Mouse (Mus musculus) heart, embryonic 14.5 days (tissue): ENCODE results near the gene Ebf1. TPM values are rescaled to one million over a fixed set of nuclear protein-coding genes. Genes with fewer than 3 reads are reported as not detected.

ENCODE experiments used
- ATAC-seq: fragments of 200-750 bp; cut with Nextera tagmentation; 2 replicates; pipeline ENCODE4 v1.8.0; 2017; ENCODE audit warnings: low read depth, moderate TSS enrichment; ENCODE audit not compliant: insufficient number of reproducible peaks, insufficient read depth, low FRiP score
- H3K27ac ChIP-seq, 2 experiments: fragments of 200-500 bp in 1 of 2; fragments of 300-500 bp in 1 of 2; sonication (generic) in 1 of 2; replicated peaks in 1 of 2; 2 replicates each; pipeline ENCODE4 v1.5.1; 2012 to 2014; ENCODE audit warnings: low read depth in 2 of 2, low read length in 2 of 2, control low read depth in 1 of 2, mild to moderate bottlenecking in 1 of 2, mixed read lengths in 1 of 2; ENCODE audit not compliant: control insufficient read depth in 1 of 2, insufficient read depth in 1 of 2
- H3K27me3 ChIP-seq: fragments of 300-500 bp; sonication (generic); 2 replicates; pipeline ENCODE4 v1.6.1; 2014; ENCODE audit warnings: mild to moderate bottlenecking, low read length, control low read depth; ENCODE audit not compliant: control insufficient read depth, insufficient read depth
- H3K36me3 ChIP-seq: fragments of 300-500 bp; sonication (generic); 2 replicates; pipeline ENCODE4 v1.6.1; 2014; ENCODE audit warnings: mild to moderate bottlenecking, control low read depth, low read length, mixed read lengths; ENCODE audit not compliant: control insufficient read depth, insufficient read depth
- H3K4me1 ChIP-seq, 2 experiments: fragments of 200-500 bp in 1 of 2; fragments of 300-500 bp in 1 of 2; sonication (generic) in 1 of 2; 2 replicates each; pipeline ENCODE4 v1.6.1; 2012 to 2014; ENCODE audit warnings: low read length in 2 of 2, control low read depth in 1 of 2, mixed read lengths in 1 of 2; ENCODE audit not compliant: control insufficient read depth in 2 of 2, insufficient read depth in 2 of 2
- H3K4me2 ChIP-seq: fragments of 300-500 bp; sonication (generic); 2 replicates; pipeline ENCODE4 v1.6.1; 2014; ENCODE audit warnings: mild to moderate bottlenecking, low read length
- H3K4me3 ChIP-seq, 2 experiments: fragments of 200-500 bp in 1 of 2; fragments of 300-500 bp in 1 of 2; sonication (generic) in 1 of 2; 2 replicates each; pipeline ENCODE4 v1.5.1; 2012 to 2014; ENCODE audit warnings: low read length in 2 of 2, mild to moderate bottlenecking in 2 of 2, control low read depth in 1 of 2, low read depth in 1 of 2, moderate library complexity in 1 of 2; ENCODE audit not compliant: control insufficient read depth in 1 of 2, insufficient read depth in 1 of 2
- H3K9ac ChIP-seq: fragments of 300-500 bp; sonication (generic); 2 replicates; pipeline ENCODE4 v1.6.1; 2014; ENCODE audit warnings: mild to moderate bottlenecking, low read length
- H3K9me3 ChIP-seq: fragments of 300-500 bp; sonication (generic); 2 replicates; pipeline ENCODE4 v1.6.1; 2016; ENCODE audit warnings: low read length, control low read depth; ENCODE audit not compliant: control insufficient read depth
- WGBS: fragments of 180-500 bp; shearing (Covaris S2); extraction: QIAGEN DNeasy Blood & Tissue Kit; methylation state at CpG from one replicate; pipeline ENCODE4 v1.1.7; 2014; 5-methylcytosine and 5-hydroxymethylcytosine counted together
- polyA plus RNA-seq: library from polyadenylated mRNA; unstranded; fragments of >200 nt; fragmentation: Nextera tagmentation; extraction: Ambion mirVana; gene quantifications from 2 replicates; pipeline ENCODE4 v1.2.1, GENCODE M21; 2014

The Ebf1 gene
- polyA plus RNA-seq, 1 experiment from 2014 or later: 17.0 TPM

GRCm38 (mm10) chr11:44925806-44926525, 308.8 kb downstream of the Ebf1 start:
- ATAC-seq: no peak
- 87% methylated on average over 12 of the region's 12 CpGs for WGBS

DNA sequence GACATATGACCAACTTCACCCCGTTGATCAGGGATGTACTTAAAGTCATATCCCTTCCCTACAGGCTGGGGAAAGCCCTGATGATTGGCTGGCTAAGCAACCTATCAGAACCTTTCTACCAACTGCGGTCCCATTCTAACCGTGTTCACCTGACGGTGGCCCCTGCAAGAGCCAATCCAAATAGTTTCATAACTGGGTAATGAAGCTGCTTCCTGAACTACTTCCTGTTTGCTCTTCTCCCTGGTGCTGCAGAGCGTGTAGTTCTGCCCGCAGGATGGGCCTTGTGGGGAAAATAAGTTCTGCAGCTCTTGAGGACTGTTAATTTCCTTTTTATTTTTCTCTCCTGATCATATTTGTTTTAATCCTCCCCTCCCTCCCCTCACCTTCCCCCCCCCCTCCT, 311.3 kb downstream of the Ebf1 start:
- WGBS: 85% methylated on average over 6 of the region's 6 CpGs
- H3K4me1 ChIP-seq: peaks cover 4 to 5% of the 10 kb centered on the region in 2 experiments; a peak in 2 of 4 replicates
- no peaks in the 10 kb centered on the region for H3K27me3 ChIP-seq
- no peaks in the 10 kb centered on the region for H3K36me3 ChIP-seq
- H3K4me3 ChIP-seq: no peak overlapping the region
- H3K9me3 ChIP-seq: no peaks in the 10 kb centered on the region
- ATAC-seq: no peak
- H3K27ac ChIP-seq: no peak overlapping the region
- no peak overlapping the region for H3K4me2 ChIP-seq
- H3K9ac ChIP-seq: no peak overlapping the region

More at GRCm38 (mm10) chr11:44925806-44926525, 308.8 kb downstream of the Ebf1 start:
- no peaks in the 10 kb centered on the region for H3K36me3 ChIP-seq
- no peak overlapping the region for H3K4me3 ChIP-seq
- H3K9me3 ChIP-seq: no peaks in the 10 kb centered on the region
- no peak overlapping the region for H3K27ac ChIP-seq
- no peaks in the 10 kb centered on the region for H3K27me3 ChIP-seq
- no peak overlapping the region for H3K9ac ChIP-seq
- peaks cover 4 to 5% of the 10 kb centered on the region in 2 experiments; a peak in 2 of 4 replicates for H3K4me1 ChIP-seq
- H3K4me2 ChIP-seq: no peak overlapping the region

- WGBS: 72% methylated on average over 6 of the region's 6 CpGs
- no peak for ATAC-seq
Observed at GRCm38 (mm10) chr11:44932942-44933483, 315.9 kb downstream of the Ebf1 start.

GRCm38 (mm10) chr11:44943781-44944180, 326.7 kb downstream of the Ebf1 start:
- 76% methylated on average over 4 of the region's 4 CpGs for WGBS
- Histone ChIP-seq H3K36me3 (no peaks in the 10 kb centered on the region), H3K27ac (no peak overlapping the region), H3K4me1 (no peaks in the 10 kb centered on the region), H3K9me3 (no peaks in the 10 kb centered on the region), H3K4me3 (no peak overlapping the region), H3K9ac (no peak overlapping the region), H3K27me3 (no peaks in the 10 kb centered on the region), H3K4me2 (no peak overlapping the region)
- no peak for ATAC-seq

More at GRCm38 (mm10) chr11:44932942-44933483, 315.9 kb downstream of the Ebf1 start:
- no peaks in the 10 kb centered on the region for H3K27me3 ChIP-seq
- H3K9me3 ChIP-seq: no peaks in the 10 kb centered on the region
- H3K27ac ChIP-seq: no peak overlapping the region
- H3K4me1 ChIP-seq: no peaks in the 10 kb centered on the region
- H3K36me3 ChIP-seq: no peaks in the 10 kb centered on the region
- no peak overlapping the region for H3K4me3 ChIP-seq
- no peak overlapping the region for H3K4me2 ChIP-seq
- H3K9ac ChIP-seq: no peak overlapping the region

GRCm38 (mm10) chr11:44944401-44944800, 327.3 kb downstream of the Ebf1 start:
- Histone ChIP-seq H3K4me2 (no peak overlapping the region), H3K27me3 (no peaks in the 10 kb centered on the region), H3K9ac (no peak overlapping the region), H3K27ac (no peak overlapping the region), H3K4me1 (no peaks in the 10 kb centered on the region), H3K9me3 (no peaks in the 10 kb centered on the region), H3K36me3 (no peaks in the 10 kb centered on the region), H3K4me3 (no peak overlapping the region)
- 84% methylated on average over 2 of the region's 2 CpGs for WGBS
- no peak for ATAC-seq

- Histone ChIP-seq H3K36me3 (no peaks in the 10 kb centered on the region), H3K9me3 (no peaks in the 10 kb centered on the region), H3K4me2 (no peak overlapping the region), H3K4me1 (no peaks in the 10 kb centered on the region), H3K9ac (no peak overlapping the region), H3K27ac (no peak overlapping the region), H3K4me3 (no peak overlapping the region), H3K27me3 (no peaks in the 10 kb centered on the region)
- 68% methylated on average over 3 of the region's 3 CpGs for WGBS
- no peak for ATAC-seq
Observed at GRCm38 (mm10) chr11:44946618-44947017, 329.5 kb downstream of the Ebf1 start.

DNA sequence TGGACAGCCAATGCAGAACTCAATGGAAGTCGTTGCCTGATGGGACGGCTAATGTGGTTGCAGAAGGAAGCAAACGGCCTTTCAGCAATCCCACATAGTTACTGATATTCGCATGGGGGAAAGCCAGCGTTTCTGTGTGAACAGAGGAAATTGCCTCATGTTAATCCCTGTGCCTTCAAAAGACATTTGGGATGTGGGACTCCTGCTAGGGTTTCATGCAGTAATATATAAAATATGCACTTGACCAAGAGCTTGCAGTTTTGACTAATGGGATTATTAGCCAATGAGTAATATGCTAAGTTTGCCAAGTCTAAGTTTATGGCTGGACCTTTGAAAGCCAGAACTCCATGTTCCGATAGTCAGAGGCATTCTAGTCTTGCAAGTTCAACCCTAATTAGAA, 331.4 kb downstream of the Ebf1 start:
- ATAC-seq: no peak
- Histone ChIP-seq H3K9ac (no peak overlapping the region), H3K36me3 (no peaks in the 10 kb centered on the region), H3K4me2 (no peak overlapping the region), H3K27ac (no peak overlapping the region), H3K27me3 (no peaks in the 10 kb centered on the region), H3K9me3 (no peaks in the 10 kb centered on the region), H3K4me1 (no peaks in the 10 kb centered on the region), H3K4me3 (no peak overlapping the region)
- 75% methylated on average over 6 of the region's 6 CpGs for WGBS
